Mouse (Mus musculus) cerebellum, adult 2 months (tissue): ENCODE results near the gene Poc1a.

Source experiments
- CTCF ChIP-seq: fragments of 200-500 bp; IDR thresholded peaks from 2 replicates; pipeline ENCODE4 v1.5.1; 2011; ENCODE audit warnings: low read depth, mild to moderate bottlenecking, control low read depth, low read length, moderate library complexity, borderline replicate concordance; ENCODE audit not compliant: insufficient read depth
- POLR2A ChIP-seq: fragments of 200-500 bp; IDR thresholded peaks from 2 replicates; pipeline ENCODE4 v1.6.1; 2011; ENCODE audit warnings: low read length, control low read depth, borderline replicate concordance; ENCODE audit not compliant: insufficient read depth

DNA sequence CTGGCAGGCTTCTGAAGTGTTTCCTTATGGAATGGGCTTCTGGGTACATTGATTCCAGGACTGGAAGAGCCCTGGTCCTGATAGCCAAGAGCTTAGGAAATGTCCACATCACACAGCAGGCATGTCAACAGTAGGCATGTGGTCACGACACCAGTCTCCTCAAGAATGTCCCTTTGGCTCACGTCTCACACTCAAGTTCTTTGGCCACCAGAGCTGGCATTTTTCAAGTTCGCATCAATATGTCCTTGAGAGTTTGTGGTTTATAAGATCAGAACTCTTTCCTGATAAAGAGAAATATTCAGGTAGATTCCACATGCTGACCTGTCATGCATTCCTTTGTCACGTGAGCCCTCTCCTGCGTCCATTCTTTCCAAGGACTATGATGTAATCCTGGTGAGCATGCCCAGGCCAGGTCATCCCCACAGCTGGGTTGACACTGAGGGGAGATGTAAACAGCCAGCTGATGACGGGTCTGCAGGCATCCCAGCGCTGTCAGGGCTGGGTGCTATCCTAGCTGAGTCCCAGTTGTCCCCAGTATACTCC, 47.3 kb downstream of the Poc1a start:
- TF ChIP-seq POLR2A, result no peak
- no peak for TF ChIP-seq CTCF
